15 mouse cellular contexts compared by ENCODE assay signal in genomic region chr19:47451476-47452113, GRCm38 (mm10). TPM values are rescaled to one million over a fixed set of nuclear protein-coding genes. Genes with fewer than 3 reads are reported as not detected.
DNase-seq lines count a peak whose midpoint lies in the region; ATAC-seq and TF ChIP-seq lines count a peak whose summit lies in the region.
"Had no signal": no experiment of that assay in that cellular context is flagged by ENCODE, and none has a peak within 500 bp of the region (broad histone marks: within the 10 kb centered on the region; RNA-seq: fewer than 3 reads in every experiment).

No protein-coding gene starts in this region.

- H3K4me2 ChIP-seq in CH12.LX (ENCODE audit: insufficient read depth, low read depth, poor library complexity, severe bottlenecking): no peak overlapping the region
- H3K4me2 ChIP-seq in lung, postnatal 0 days (replicated peaks; ENCODE audit: low read depth, low read length): no peak overlapping the region
- H3K4me2 ChIP-seq in forebrain, postnatal 0 days (ENCODE audit: low read depth): no peak overlapping the region
- H3K4me2 ChIP-seq: forebrain, embryonic 15.5 days; limb, embryonic 12.5 days; neural tube, embryonic 13.5 days had no signal

- peak; percentile 53 for TF ChIP-seq EP300 in CH12.LX (IDR thresholded peaks at IDR 0.05; ENCODE audit: low read length)
- TF ChIP-seq EP300 in lung, postnatal 0 days (IDR thresholded peaks at IDR 0.05): peak; percentile 34

- no peak overlapping the region for H3K9ac ChIP-seq in CH12.LX (ENCODE audit: insufficient read depth, low read depth)
- no peak overlapping the region for H3K9ac ChIP-seq in lung, postnatal 0 days (replicated peaks; ENCODE audit: low read depth)
- no peak overlapping the region for H3K9ac ChIP-seq in forebrain, postnatal 0 days
- H3K9ac ChIP-seq: forebrain, embryonic 15.5 days; limb, embryonic 12.5 days; neural tube, embryonic 13.5 days had no signal

- peak; percentile 22 for TF ChIP-seq RAD21 in CH12.LX (IDR thresholded peaks at IDR 0.05; ENCODE audit: low read depth, low read length)

- in situ Hi-C loops in CH12.LX (cut with MboI; ENCODE audit: low pct_ligation_motif_present, low pct_unique_long_range_greater_than_20kb, low sequenced_read_pairs): no loop called here

- H3K36me3 ChIP-seq in CH12.LX (replicated peaks in 1 of 2; ENCODE audit: control insufficient read depth in 1 of 2, insufficient read depth in 1 of 2, low read length in 1 of 2): no peaks in the 10 kb centered on the region
- H3K36me3 ChIP-seq in lung, postnatal 0 days (ENCODE audit: insufficient read depth, low read length): no peaks in the 10 kb centered on the region
- no peaks in the 10 kb centered on the region for H3K36me3 ChIP-seq in forebrain, postnatal 0 days (ENCODE audit: insufficient read depth)
- H3K36me3 ChIP-seq: forebrain, embryonic 15.5 days; limb, embryonic 12.5 days; midbrain, embryonic 10.5 days; neural tube, embryonic 13.5 days had no signal

- H3K4me3 ChIP-seq in CH12.LX (replicated peaks in 1 of 3; ENCODE audit: low read depth in 2 of 3, low read length in 2 of 3, poor library complexity in 1 of 3): no peak overlapping the region
- no peak overlapping the region for H3K4me3 ChIP-seq in lung, postnatal 0 days (ENCODE audit: low read depth, low read length)
- H3K4me3 ChIP-seq in forebrain, postnatal 0 days (ENCODE audit: low read depth, low read length): no peak overlapping the region
- H3K4me3 ChIP-seq: forebrain, embryonic 15.5 days; layer of hippocampus, adult 2 months; limb, embryonic 12.5 days; midbrain, embryonic 10.5 days; neural tube, embryonic 13.5 days had no signal

- 63% methylated on average over 10 of the region's 10 CpGs for WGBS in lung, postnatal 0 days
- 82% methylated on average over 10 of the region's 10 CpGs for WGBS in forebrain, postnatal 0 days

- no peaks in the 10 kb centered on the region for H3K27me3 ChIP-seq in CH12.LX (replicated peaks)
- H3K27me3 ChIP-seq in lung, postnatal 0 days (replicated peaks; ENCODE audit: insufficient read depth, low read length): no peaks in the 10 kb centered on the region
- no peaks in the 10 kb centered on the region for H3K27me3 ChIP-seq in forebrain, postnatal 0 days (ENCODE audit: insufficient read depth, low read length)
- H3K27me3 ChIP-seq: forebrain, embryonic 15.5 days; limb, embryonic 12.5 days had no signal

- peak; percentile 69 for ATAC-seq in lung, postnatal 0 days
- no peak for ATAC-seq in forebrain, postnatal 0 days
- ATAC-seq: forebrain, embryonic 15.5 days had no signal

- no peaks in the 10 kb centered on the region for H3K9me3 ChIP-seq in CH12.LX (replicated peaks; ENCODE audit: low read length)
- H3K9me3 ChIP-seq in lung, postnatal 0 days (ENCODE audit: low read length): no peaks in the 10 kb centered on the region
- no peaks in the 10 kb centered on the region for H3K9me3 ChIP-seq in forebrain, postnatal 0 days (ENCODE audit: low read length)
- H3K9me3 ChIP-seq: forebrain, embryonic 15.5 days; limb, embryonic 12.5 days; midbrain, embryonic 10.5 days; neural tube, embryonic 13.5 days had no signal

- peak; percentile 44 for DNase-seq in kidney, adult 9 months
- no peak for DNase-seq in kidney, adult 8-10 months
- DNase-seq in CH12.LX (ENCODE audit: extremely low read depth): no peak
- DNase-seq in induced T-regulatory cell, adult 2 months (ENCODE audit: low read depth): peak; percentile 57
- DNase-seq in lung, postnatal 0 days (ENCODE audit: low spot score): peak; percentile 61
- no peak for DNase-seq in cerebellum, adult 11 months
- no peak for DNase-seq in spleen, postnatal 36 days (ENCODE audit: low spot score in 2 of 2)
- DNase-seq in forebrain, postnatal 0 days: no peak
- DNase-seq: cerebellum, postnatal 14 days; right cerebral cortex, postnatal 14 days had no signal

- TF ChIP-seq CTCF in CH12.LX (conservative IDR thresholded peaks at IDR 0.05 in 1 of 2, IDR thresholded peaks at IDR 0.05 in 1 of 2; ENCODE audit: low read depth in 2 of 2, low read length in 2 of 2): peak in 1 of 2 experiments; percentile 27; a peak in 1 of 4 replicates
- TF ChIP-seq CTCF in lung, postnatal 0 days (IDR thresholded peaks at IDR 0.05): no peak
- TF ChIP-seq CTCF in forebrain, postnatal 0 days (IDR thresholded peaks at IDR 0.05; ENCODE audit: low read depth): no peak

- dilution Hi-C loops in CH12.LX (cut with MboI; ENCODE audit: extremely low pct_ligation_motif_present, extremely low pct_unique_long_range_greater_than_20kb, low sequenced_read_pairs): no loop called here

- H3K79me2 ChIP-seq in CH12.LX (replicated peaks; ENCODE audit: control insufficient read depth, extremely low read depth, insufficient read depth, poor library complexity, severe bottlenecking): no peaks in the 10 kb centered on the region

- peaks cover 59 to 86% of the 10 kb centered on the region in 2 experiments for H3K4me1 ChIP-seq in CH12.LX (ENCODE audit: control insufficient read depth in 1 of 2, insufficient read depth in 2 of 2)
- H3K4me1 ChIP-seq in lung, postnatal 0 days (ENCODE audit: insufficient read depth, low read depth, low read length): peaks cover 45% of the 10 kb centered on the region; the same call in 1 of the 2 replicates
- peaks cover 8% of the 10 kb centered on the region; the same call in 1 of the 2 replicates for H3K4me1 ChIP-seq in forebrain, postnatal 0 days (ENCODE audit: insufficient read depth)

- TF ChIP-seq POLR2A in CH12.LX (IDR thresholded peaks at IDR 0.05; ENCODE audit: low read depth, low read length): no peak

- no peak overlapping the region for H3K27ac ChIP-seq in CH12.LX (ENCODE audit: insufficient read depth, low read depth)
- peak overlapping the region; percentile 65 for H3K27ac ChIP-seq in lung, postnatal 0 days (ENCODE audit: low read length)
- H3K27ac ChIP-seq in forebrain, postnatal 0 days (ENCODE audit: low read depth, low read length): no peak overlapping the region
- H3K27ac ChIP-seq: forebrain, embryonic 15.5 days; layer of hippocampus, adult 2 months; limb, embryonic 12.5 days; neural tube, embryonic 13.5 days had no signal

TF ChIP-seq in CH12.LX, 34 proteins besides CTCF, POLR2A, EP300 and RAD21:
- peak; percentile 34; the same call in 1 of the 2 replicates for TF ChIP-seq BHLHE40 (IDR thresholded peaks at IDR 0.05; ENCODE audit: low read depth, low read length)
- TF ChIP-seq ZC3H11A (IDR thresholded peaks at IDR 0.05; ENCODE audit: low read depth, low read length): no peak
- TF ChIP-seq SMC3 (IDR thresholded peaks at IDR 0.05; ENCODE audit: low read depth, low read length): peak; percentile 28
- no peak for TF ChIP-seq CHD2 (IDR thresholded peaks at IDR 0.05; ENCODE audit: low read length)

RNA-seq across cellular contexts. Expression of gene Sh3pxd2a, which starts 12.6 kb away (rescaled TPM):
- total RNA-seq in CH12.LX (2012; rRNA removed): 2.4 and 3.2 TPM in 2 replicates
- total RNA-seq in CH12.LX (2014; rRNA removed): 1.2 and 1.3 TPM in 2 replicates
- 4.6 and 4.9 TPM in 2 replicates for polyA plus RNA-seq in CH12.LX (2012; ENCODE audit: insufficient read length, low read depth)
- 5.6 and 6.4 TPM in 2 replicates for polyA plus RNA-seq in lung, postnatal 0 days (2015; fragmentation: Nextera tagmentation; extraction: Ambion mirVana)
- total RNA-seq in forebrain, postnatal 0 days (2014; rRNA removed): 16.1 and 20.8 TPM in 2 replicates
- 0.98 and 1.2 TPM in 2 replicates for polyA plus RNA-seq in forebrain, postnatal 0 days (2015; fragmentation: Nextera tagmentation; extraction: Ambion mirVana)

Comparison
In these comparisons a context has a peak if more than half of its experiments do, and no peak if none do; other contexts are left out.
1. DNase-seq: peak in kidney, adult 9 months (single experiment), induced T-regulatory cell, adult 2 months (single experiment) and lung, postnatal 0 days (single experiment); none in kidney, adult 8-10 months (0 of 2), CH12.LX (single experiment), cerebellum, adult 11 months (single experiment), spleen, postnatal 36 days (0 of 2) and forebrain, postnatal 0 days (single experiment).